ENCODE assay signal across 14 mouse cellular contexts in genomic region chr5:21565392-21566065, GRCm38 (mm10). TPM values are rescaled to one million over a fixed set of nuclear protein-coding genes. Genes with fewer than 3 reads are reported as not detected.
DNase-seq lines count a peak whose midpoint lies in the region; TF ChIP-seq lines count a peak whose summit lies in the region.
"Had no signal": no experiment of that assay in that cellular context is flagged by ENCODE, and none has a peak within 500 bp of the region (broad histone marks: within the 10 kb centered on the region; RNA-seq: fewer than 3 reads in every experiment).

No protein-coding gene starts in this region.

- TF ChIP-seq CTCF in bone marrow macrophage, adult 2 months (IDR thresholded peaks at IDR 0.05; ENCODE audit: low read depth, low read length): no peak

- H3K4me3 ChIP-seq in bone marrow macrophage, adult 2 months (ENCODE audit: insufficient read depth, low read length): no peak overlapping the region
- H3K4me3 ChIP-seq: forebrain, embryonic 12.5 days had no signal

- intact Hi-C loops in left cerebral cortex, postnatal 4 days (cut with DNase I): no loop called here

- H3K27ac ChIP-seq in bone marrow macrophage, adult 2 months (ENCODE audit: insufficient read depth, low read depth, low read length): peak overlapping the region; percentile 68
- H3K27ac ChIP-seq: forebrain, embryonic 12.5 days; liver, embryonic 14.5 days had no signal

- H3K4me1 ChIP-seq in bone marrow macrophage, adult 2 months (ENCODE audit: control insufficient read depth, insufficient read depth, low read length): peaks cover 50% of the 10 kb centered on the region
- H3K4me1 ChIP-seq: forebrain, embryonic 12.5 days had no signal

- no peak for TF ChIP-seq POLR2A in bone marrow macrophage, adult 2 months (IDR thresholded peaks at IDR 0.05; ENCODE audit: borderline replicate concordance, low read depth, low read length)

- DNase-seq in frontal cortex, postnatal 36 days (ENCODE audit: low spot score in 2 of 2): peak; percentile 21 to 41
- DNase-seq in frontal cortex, postnatal 25 days (ENCODE audit: low spot score in 2 of 2): no peak
- DNase-seq in 3T3-L1 (ENCODE audit: low read depth, low spot score) (peak; percentile 93), liver (no peak)
- peak; percentile 27 for DNase-seq in layer of hippocampus, adult 9-10 months (ENCODE audit: low spot score)
- DNase-seq in urinary bladder, postnatal 14 days (ENCODE audit: low spot score): no peak
- DNase-seq in left cerebral cortex, postnatal 4 days: no peak
- DNase-seq: cerebellum, postnatal 25 days; kidney, postnatal 14 days; lung, postnatal 4 days had no signal

RNA-seq across cellular contexts. Expression of gene Lrrc17, which starts 22.2 kb away (rescaled TPM):
- not detected in 2 replicates for polyA plus RNA-seq in bone marrow macrophage, adult 2 months (2012; ENCODE audit: insufficient read depth, insufficient read length, missing spikeins)
- 1 to 10 TPM; 2.0 to 2.2 TPM for total RNA-seq in left cerebral cortex, postnatal 4 days (2021)
- total RNA-seq: CH12.LX had no signal

Comparison
In these comparisons a context has a peak if more than half of its experiments do, and no peak if none do; other contexts are left out.
1. DNase-seq: peak in frontal cortex, postnatal 36 days (2 of 2), 3T3-L1 (single experiment) and layer of hippocampus, adult 9-10 months (single experiment); none in frontal cortex, postnatal 25 days (0 of 2), urinary bladder, postnatal 14 days (single experiment), liver (single experiment) and left cerebral cortex, postnatal 4 days (single experiment).